Mouse (Mus musculus) liver, postnatal 0 days (tissue): ENCODE measurements around the gene Cntn5. TPM values are rescaled to one million over a fixed set of nuclear protein-coding genes. Genes with fewer than 3 reads are reported as not detected.
"Not testable (repeated sequence)": the region's sequence is repeated elsewhere in the genome, so short reads cannot be mapped to it uniquely, and the experiment has no call there.

ENCODE experiments used
- ATAC-seq: fragments of 200-750 bp; cut with Nextera tagmentation; 2 replicates; pipeline ENCODE4 v1.8.0; 2017; ENCODE audit warnings: mild to moderate bottlenecking, moderate library complexity
- DNase-seq: peaks from one replicate; pipeline ENCODE4 v3.0.0-alpha.2; 2016
- H3K27ac ChIP-seq: fragments of 300-500 bp; sonication (generic); 2 replicates; pipeline ENCODE4 v1.5.1; 2014; ENCODE audit warnings: antibody characterized with exemption, moderate library complexity, mild to moderate bottlenecking, low read depth
- H3K27me3 ChIP-seq: fragments of 300-500 bp; sonication (generic); 2 replicates; pipeline ENCODE4 v1.6.1; 2014; ENCODE audit warnings: low read length, control low read depth, mixed read lengths; ENCODE audit not compliant: insufficient read depth
- H3K36me3 ChIP-seq: fragments of 300-500 bp; sonication (generic); replicated peaks from 2 replicates; pipeline ENCODE4 v1.6.1; 2014; ENCODE audit warnings: mild to moderate bottlenecking, control low read depth, low read length, moderate library complexity, mixed read lengths; ENCODE audit not compliant: insufficient read depth
- H3K4me1 ChIP-seq: fragments of 300-500 bp; sonication (generic); 2 replicates; pipeline ENCODE4 v1.6.1; 2014; ENCODE audit warnings: antibody characterized with exemption, mild to moderate bottlenecking, control low read depth; ENCODE audit not compliant: insufficient read depth
- H3K4me2 ChIP-seq: fragments of 300-500 bp; sonication (generic); 2 replicates; pipeline ENCODE4 v1.6.1; 2014; ENCODE audit warnings: low read depth, mild to moderate bottlenecking, low read length, moderate library complexity, mixed read lengths
- H3K4me3 ChIP-seq: fragments of 300-500 bp; sonication (generic); 2 replicates; pipeline ENCODE4 v1.5.1; 2014; ENCODE audit warnings: low read depth, low read length
- H3K9ac ChIP-seq: fragments of 300-500 bp; sonication (generic); replicated peaks from 2 replicates; pipeline ENCODE4 v1.6.1; 2014; ENCODE audit warnings: mild to moderate bottlenecking, moderate library complexity
- H3K9me3 ChIP-seq: fragments of 300-500 bp; sonication (generic); 2 replicates; pipeline ENCODE4 v1.6.1; 2016; ENCODE audit warnings: mild to moderate bottlenecking, control low read depth, low read length, mixed read lengths
- CTCF ChIP-seq: sonication (generic); IDR thresholded peaks from 2 replicates; pipeline ENCODE4 v1.5.1; 2016; ENCODE audit warnings: antibody characterized with exemption, low read depth
- EP300 ChIP-seq: IDR thresholded peaks from 2 replicates; pipeline ENCODE4 v1.6.1; 2016; ENCODE audit warnings: antibody characterized with exemption, low read depth, mild to moderate bottlenecking
- WGBS: fragments of 180-500 bp; shearing (Covaris S2); extraction: QIAGEN DNeasy Blood & Tissue Kit; methylation state at CpG from one replicate; pipeline ENCODE4 v1.1.7; 2014; ENCODE audit not compliant: insufficient replicate concordance; 5-methylcytosine and 5-hydroxymethylcytosine counted together
- polyA plus RNA-seq: library from polyadenylated mRNA; unstranded; fragments of >200 nt; fragmentation: Nextera tagmentation; extraction: Ambion mirVana; gene quantifications from 2 replicates; pipeline ENCODE4 v1.2.1, GENCODE M21; 2015

Cntn5 gene
- polyA plus RNA-seq, 1 experiment from 2014 or later: not detected

- Histone ChIP-seq H3K9me3 (no peaks in the 10 kb centered on the region), H3K27ac (no peak overlapping the region), H3K9ac (no peak overlapping the region), H3K4me2 (no peak overlapping the region), H3K4me3 (no peak overlapping the region), H3K36me3 (no peaks in the 10 kb centered on the region), H3K27me3 (no peaks in the 10 kb centered on the region), H3K4me1 (no peaks in the 10 kb centered on the region)
- ATAC-seq (no peak), DNase-seq (no peak)
- 63% methylated on average over 7 of the region's 7 CpGs for WGBS
- no peak for TF ChIP-seq EP300
- TF ChIP-seq CTCF: no peak
Measured at GRCm38 (mm10) chr9:10645045-10645830, 259.3 kb downstream of the Cntn5 start.

- H3K4me1 ChIP-seq: no peaks in the 10 kb centered on the region
- no peak overlapping the region for H3K9ac ChIP-seq
- H3K9me3 ChIP-seq: no peaks in the 10 kb centered on the region
- H3K36me3 ChIP-seq: no peaks in the 10 kb centered on the region
- no peak overlapping the region for H3K4me3 ChIP-seq
- H3K4me2 ChIP-seq: no peak overlapping the region
- ATAC-seq (no peak), DNase-seq (no peak)
- WGBS: 65% methylated on average over 5 of the region's 5 CpGs
- H3K27me3 ChIP-seq: no peaks in the 10 kb centered on the region
- no peak overlapping the region for H3K27ac ChIP-seq
- TF ChIP-seq CTCF (no peak), EP300 (no peak)
Measured at GRCm38 (mm10) chr9:10618036-10618435, 286.5 kb downstream of the Cntn5 start.

GRCm38 (mm10) chr9:10575346-10576241 is 329.0 kb downstream of the Cntn5 start:
- WGBS: 80% methylated on average over 7 of the region's 7 CpGs
- no peak for ATAC-seq
- TF ChIP-seq EP300 (no peak), CTCF (no peak)
- Histone ChIP-seq H3K36me3 (no peaks in the 10 kb centered on the region), H3K27ac (no peak overlapping the region), H3K9ac (no peak overlapping the region), H3K4me3 (no peak overlapping the region), H3K4me2 (no peak overlapping the region), H3K4me1 (no peaks in the 10 kb centered on the region), H3K27me3 (no peaks in the 10 kb centered on the region), H3K9me3 (no peaks in the 10 kb centered on the region)
- DNase-seq: no peak

- H3K4me2 ChIP-seq: no peak overlapping the region
- no peaks in the 10 kb centered on the region for H3K9me3 ChIP-seq
- DNase-seq (no peak), ATAC-seq (no peak)
- no peaks in the 10 kb centered on the region for H3K4me1 ChIP-seq
- H3K9ac ChIP-seq: no peak overlapping the region
- TF ChIP-seq CTCF (no peak), EP300 (no peak)
- no peaks in the 10 kb centered on the region for H3K36me3 ChIP-seq
- H3K27ac ChIP-seq: no peak overlapping the region
- no peak overlapping the region for H3K4me3 ChIP-seq
- no peaks in the 10 kb centered on the region for H3K27me3 ChIP-seq
Measured at GRCm38 (mm10) chr9:10569830-10570229, 334.7 kb downstream of the Cntn5 start.

GRCm38 (mm10) chr9:10540877-10541276 is 363.7 kb downstream of the Cntn5 start:
- not testable (repeated sequence) for H3K36me3 ChIP-seq

GRCm38 (mm10) chr9:10532248-10532647 is 372.3 kb downstream of the Cntn5 start:
- Histone ChIP-seq H3K4me3 (no peak overlapping the region), H3K27ac (no peak overlapping the region), H3K4me2 (no peak overlapping the region), H3K36me3 (no peaks in the 10 kb centered on the region), H3K4me1 (no peaks in the 10 kb centered on the region), H3K27me3 (no peaks in the 10 kb centered on the region), H3K9me3 (no peaks in the 10 kb centered on the region), H3K9ac (no peak overlapping the region)
- 77% methylated on average over 5 of the region's 5 CpGs for WGBS
- DNase-seq: no peak
- no peak for TF ChIP-seq CTCF
- ATAC-seq: no peak

More at GRCm38 (mm10) chr9:10540877-10541276, 363.7 kb downstream of the Cntn5 start:
- not testable (repeated sequence) for H3K27me3 ChIP-seq, DNase-seq, H3K4me3 ChIP-seq, ATAC-seq, H3K4me2 ChIP-seq, H3K4me1 ChIP-seq, H3K27ac ChIP-seq, H3K9me3 ChIP-seq, H3K9ac ChIP-seq
- WGBS: 62% methylated on average over 5 of the region's 5 CpGs
